In the genomic region with DNA sequence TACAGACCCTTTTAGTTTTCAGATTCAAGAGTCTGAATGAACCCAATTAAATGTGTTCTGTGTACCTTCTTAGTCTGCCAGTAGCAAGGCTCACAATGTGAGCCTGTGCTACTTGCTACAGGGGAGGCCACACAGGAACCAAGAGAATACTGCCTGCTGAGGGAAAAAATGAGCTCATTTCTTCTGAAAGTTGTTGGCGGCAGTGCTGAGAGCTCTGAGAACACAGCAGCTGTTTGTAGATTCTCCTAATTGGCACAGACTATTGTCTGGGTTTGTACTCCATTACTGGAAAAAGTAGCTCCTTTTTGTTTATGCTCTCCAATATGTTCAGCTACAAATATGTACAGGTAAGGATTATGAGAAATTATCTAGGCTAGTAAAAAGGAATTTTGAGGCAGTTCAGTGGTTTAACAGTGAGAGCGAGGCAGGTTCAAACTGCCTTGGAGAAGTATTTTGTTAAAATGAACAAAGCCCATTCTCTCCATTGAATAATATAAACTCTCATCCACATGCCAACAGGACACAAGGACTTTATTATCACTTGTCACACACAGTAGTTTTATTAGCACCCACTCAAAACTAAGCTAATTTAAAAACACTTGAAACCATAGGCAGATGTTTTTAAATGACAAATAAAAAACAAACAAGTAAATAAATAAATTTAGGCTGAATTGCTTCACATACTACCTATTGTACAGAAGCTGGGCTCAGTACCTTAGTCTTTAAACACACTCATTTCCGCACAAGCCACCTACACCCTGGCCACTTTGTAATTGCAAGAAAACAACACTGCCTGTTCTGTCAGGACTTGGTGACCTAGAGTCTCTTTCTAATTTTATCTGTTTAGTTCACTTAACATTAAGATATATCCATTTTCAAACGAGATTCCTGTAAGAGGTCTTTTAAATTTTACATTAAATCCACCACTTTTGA, we compare ENCODE assay signal across 8 mouse cellular contexts.
DNase-seq lines count a peak whose midpoint lies in the region; ATAC-seq lines count a peak whose summit lies in the region.

No protein-coding gene starts in this region.

- H3K4me3 ChIP-seq in midbrain, embryonic 11.5 days (ENCODE audit: low read depth, low read length), result no peak overlapping the region
- no peak overlapping the region for H3K4me3 ChIP-seq in midbrain, embryonic 10.5 days
- H3K4me3 ChIP-seq in forebrain, embryonic 16.5 days (replicated peaks; ENCODE audit: low read length), result no peak overlapping the region

- H3K4me1 ChIP-seq in midbrain, embryonic 11.5 days (ENCODE audit: control insufficient read depth, insufficient read depth, low read length), result no peaks in the 10 kb centered on the region
- peaks cover 4% of the 10 kb centered on the region; the same call in 1 of the 2 replicates for H3K4me1 ChIP-seq in midbrain, embryonic 10.5 days
- H3K4me1 ChIP-seq in forebrain, embryonic 16.5 days (replicated peaks; ENCODE audit: control insufficient read depth, insufficient read depth, low read length), result peaks cover 9% of the 10 kb centered on the region; the same call in 1 of the 2 replicates

- no peak overlapping the region for H3K27ac ChIP-seq in midbrain, embryonic 11.5 days (ENCODE audit: low read depth, low read length)
- no peak overlapping the region for H3K27ac ChIP-seq in midbrain, embryonic 10.5 days (replicated peaks)
- H3K27ac ChIP-seq in forebrain, embryonic 16.5 days (ENCODE audit: low read length), result peak overlapping the region; percentile 74

- H3K27me3 ChIP-seq in midbrain, embryonic 11.5 days (ENCODE audit: control insufficient read depth, insufficient read depth, low read length), result no peaks in the 10 kb centered on the region
- no peaks in the 10 kb centered on the region for H3K27me3 ChIP-seq in midbrain, embryonic 10.5 days (ENCODE audit: low read depth, poor library complexity, severe bottlenecking)
- H3K27me3 ChIP-seq in forebrain, embryonic 16.5 days (replicated peaks; ENCODE audit: control insufficient read depth, insufficient read depth, low read length), result no peaks in the 10 kb centered on the region

- WGBS in midbrain, embryonic 11.5 days, result 60% methylated on average over 4 of the region's 4 CpGs
- 67% methylated on average over 4 of the region's 4 CpGs for WGBS in midbrain, embryonic 10.5 days
- 12% methylated on average over 4 of the region's 4 CpGs for WGBS in forebrain, embryonic 16.5 days

- no peak overlapping the region for H3K4me2 ChIP-seq in midbrain, embryonic 11.5 days
- H3K4me2 ChIP-seq in forebrain, embryonic 16.5 days (ENCODE audit: low read length), result no peak overlapping the region

- no peaks in the 10 kb centered on the region for H3K36me3 ChIP-seq in midbrain, embryonic 11.5 days (ENCODE audit: control insufficient read depth, insufficient read depth, low read length)
- H3K36me3 ChIP-seq in midbrain, embryonic 10.5 days, result no peaks in the 10 kb centered on the region
- H3K36me3 ChIP-seq in forebrain, embryonic 16.5 days (ENCODE audit: control insufficient read depth, insufficient read depth), result no peaks in the 10 kb centered on the region

- peak; percentile 68; the same call in 1 of the 2 replicates for ATAC-seq in midbrain, embryonic 11.5 days (ENCODE audit: low FRiP score)
- ATAC-seq in forebrain, embryonic 16.5 days, result peak; percentile 98

- no peak overlapping the region for H3K9ac ChIP-seq in midbrain, embryonic 11.5 days (ENCODE audit: low read length)
- H3K9ac ChIP-seq in forebrain, embryonic 16.5 days (replicated peaks; ENCODE audit: low read depth, low read length), result no peak overlapping the region

- H3K9me3 ChIP-seq in midbrain, embryonic 11.5 days (ENCODE audit: control insufficient read depth, low read length), result no peaks in the 10 kb centered on the region
- no peaks in the 10 kb centered on the region for H3K9me3 ChIP-seq in midbrain, embryonic 10.5 days (replicated peaks)
- no peaks in the 10 kb centered on the region for H3K9me3 ChIP-seq in forebrain, embryonic 16.5 days (ENCODE audit: control insufficient read depth, low read length)

- DNase-seq in midbrain, embryonic 11.5 days (ENCODE audit: low spot score, missing footprints), result no peak
- DNase-seq in midbrain, embryonic 10.5 days (ENCODE audit: low spot score), result no peak
- DNase-seq in left cerebral cortex, adult 18-20 months (ENCODE audit: low spot score in 2 of 2), result peak; percentile 24 to 54
- DNase-seq in retina, embryonic 14.5 days (ENCODE audit: low spot score), result peak; percentile 74
- DNase-seq in adipocyte (ENCODE audit: low spot score), result no peak
- DNase-seq in kidney, adult 18-20 months, result no peak
- no peak for DNase-seq in liver

Comparison
In these comparisons a context has a peak if more than half of its experiments do, and no peak if none do; other contexts are left out.
1. DNase-seq: peak in left cerebral cortex, adult 18-20 months (2 of 2) and retina, embryonic 14.5 days (single experiment); none in midbrain, embryonic 11.5 days (single experiment), midbrain, embryonic 10.5 days (single experiment), adipocyte (single experiment), kidney, adult 18-20 months (single experiment) and liver (single experiment).